Mouse (Mus musculus): ENCODE measurements at regions not wholly inside any gene's neighbourhood (a gene's known extent, or its start where the extent isn't known, plus 50 kb on each side); places are given as distances from the start of the nearest gene placed in this dataset.

GRCm38 (mm10) chr15:42801217-42801616 is 2667.1 kb downstream of the 9330182O14Rik start:
- Histone ChIP-seq H3K27me3 (ENCODE audit: control insufficient read depth in 1 of 2, insufficient read depth in 2 of 2, low read length in 2 of 2) (no peaks in the 10 kb centered on the region), H3K4me1 (ENCODE audit: control insufficient read depth in 1 of 2, insufficient read depth in 2 of 2, low read length in 2 of 2) (no peaks in the 10 kb centered on the region), H3K9me3 (replicated peaks; ENCODE audit: insufficient read depth, low read length) (no peaks in the 10 kb centered on the region), H3K9ac (ENCODE audit: control insufficient read depth, low read depth, low read length, poor library complexity, severe bottlenecking) (no peak overlapping the region), H3K4me3 (ENCODE audit: control insufficient read depth in 1 of 2, insufficient read depth in 1 of 2, low read depth in 2 of 2, low read length in 2 of 2) (no peak overlapping the region), H3K36me3 (ENCODE audit: control insufficient read depth in 1 of 2, insufficient read depth in 2 of 2, low read length in 2 of 2) (no peaks in the 10 kb centered on the region), H3K79me2 (ENCODE audit: control insufficient read depth, insufficient read depth, low read length, poor library complexity) (no peaks in the 10 kb centered on the region), H3K27ac (ENCODE audit: control insufficient read depth, low read depth, low read length) (no peak overlapping the region)
- DNase-seq (ENCODE audit: low read depth, low spot score) = no peak
- no peak for TF ChIP-seq EP300 (IDR thresholded peaks at IDR 0.05; ENCODE audit: low read depth in 1 of 2, low read length in 2 of 2)
- no peak for TF ChIP-seq KAT2A (conservative IDR thresholded peaks at IDR 0.05; ENCODE audit: low read depth, low read length)
- TF ChIP-seq ELF1 (IDR thresholded peaks at IDR 0.05; ENCODE audit: low read depth, low read length) = no peak
- TF ChIP-seq CHD1 (IDR thresholded peaks at IDR 0.05; ENCODE audit: low read depth, low read length) = no peak
- TF ChIP-seq TCF12 (IDR thresholded peaks at IDR 0.05; ENCODE audit: low read depth, low read length) = no peak
- TF ChIP-seq TAL1 (IDR thresholded peaks at IDR 0.05; ENCODE audit: low read length) = no peak
- TF ChIP-seq ZMIZ1 (IDR thresholded peaks at IDR 0.05; ENCODE audit: low read depth, low read length) = no peak
- no peak for TF ChIP-seq ZKSCAN1 (IDR thresholded peaks at IDR 0.05; ENCODE audit: low read depth, low read length)
- TF ChIP-seq MYC (IDR thresholded peaks at IDR 0.05; ENCODE audit: low read depth, low read length) = no peak
- no peak for TF ChIP-seq MXI1 (IDR thresholded peaks at IDR 0.05; ENCODE audit: low read depth, low read length)
- no peak for TF ChIP-seq TBP (IDR thresholded peaks at IDR 0.05; ENCODE audit: low read depth, low read length)
- TF ChIP-seq USF2 (IDR thresholded peaks at IDR 0.05; ENCODE audit: borderline replicate concordance in 1 of 2, insufficient read depth in 1 of 2, low read depth in 1 of 2, low read length in 2 of 2) = no peak
- no peak for TF ChIP-seq SMC3 (IDR thresholded peaks at IDR 0.05; ENCODE audit: low read depth, low read length)
- TF ChIP-seq MYB (IDR thresholded peaks at IDR 0.05; ENCODE audit: low read depth, low read length) = no peak
- no peak for TF ChIP-seq POLR2AphosphoS5 (IDR thresholded peaks at IDR 0.05; ENCODE audit: borderline replicate concordance, low read depth, low read length)
- TF ChIP-seq POLR2A (IDR thresholded peaks at IDR 0.05; ENCODE audit: control insufficient read depth in 1 of 2, insufficient read depth in 1 of 2, low read depth in 1 of 2, low read length in 2 of 2, poor library complexity in 1 of 2) = no peak
- TF ChIP-seq HCFC1 (IDR thresholded peaks at IDR 0.05; ENCODE audit: low read depth, low read length) = no peak
- TF ChIP-seq BHLHE40 (IDR thresholded peaks at IDR 0.05; ENCODE audit: borderline replicate concordance, low read depth, low read length) = no peak

DNA sequence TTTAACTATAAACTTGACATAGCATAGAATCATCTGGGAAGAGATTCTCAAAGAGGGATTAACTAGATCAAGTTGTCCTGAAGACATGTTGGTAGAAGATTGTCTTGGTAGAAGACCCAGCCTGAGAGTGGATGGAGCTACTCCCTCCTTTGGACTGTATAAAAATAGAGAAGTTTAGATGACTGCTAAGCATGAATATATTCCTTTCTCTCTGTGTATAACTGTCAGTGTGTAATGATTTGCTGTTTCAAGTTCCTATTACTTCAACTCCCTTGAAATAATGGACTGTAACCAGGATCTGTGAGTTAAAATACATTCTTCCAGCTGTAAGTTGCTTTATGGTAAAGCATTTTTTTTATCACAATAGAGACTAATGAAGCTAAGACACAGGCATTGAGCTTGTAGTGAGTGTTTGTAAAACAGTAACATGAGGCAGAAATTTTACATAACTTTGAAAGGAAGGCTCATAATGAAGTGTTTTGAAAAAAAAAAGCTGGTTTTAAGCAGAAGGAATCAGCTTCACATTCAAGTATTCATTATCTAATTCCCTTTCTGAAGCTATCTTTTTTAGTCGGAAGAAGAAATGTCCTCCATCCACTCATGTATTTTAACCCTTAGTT is 2676.8 kb downstream of the 9330182O14Rik start:
- H3K9ac ChIP-seq (ENCODE audit: control insufficient read depth, low read depth, low read length, poor library complexity, severe bottlenecking) = no peak overlapping the region
- H3K27me3 ChIP-seq (ENCODE audit: control insufficient read depth in 1 of 2, insufficient read depth in 2 of 2, low read length in 2 of 2) = no peaks in the 10 kb centered on the region
- DNase-seq (ENCODE audit: low read depth, low spot score) = no peak
- H3K27ac ChIP-seq (ENCODE audit: control insufficient read depth, low read depth, low read length) = no peak overlapping the region
- no peaks in the 10 kb centered on the region for H3K4me1 ChIP-seq (ENCODE audit: control insufficient read depth in 1 of 2, insufficient read depth in 2 of 2, low read length in 2 of 2)
- TF ChIP-seq USF2 (IDR thresholded peaks at IDR 0.05; ENCODE audit: borderline replicate concordance in 1 of 2, insufficient read depth in 1 of 2, low read depth in 1 of 2, low read length in 2 of 2) = no peak
- no peak for TF ChIP-seq MXI1 (IDR thresholded peaks at IDR 0.05; ENCODE audit: low read depth, low read length)
- no peak for TF ChIP-seq NRF1 (IDR thresholded peaks at IDR 0.05; ENCODE audit: insufficient read depth, low read depth, low read length, poor library complexity, severe bottlenecking)
- no peak for TF ChIP-seq CTCF (IDR thresholded peaks at IDR 0.05 in 2 of 3, conservative IDR thresholded peaks at IDR 0.05 in 1 of 3; ENCODE audit: control insufficient read depth in 1 of 3, insufficient read depth in 1 of 3, low read depth in 2 of 3, low read length in 3 of 3, poor library complexity in 1 of 3, severe bottlenecking in 1 of 3)
- TF ChIP-seq CHD1 (IDR thresholded peaks at IDR 0.05; ENCODE audit: low read depth, low read length) = no peak
- no peak for TF ChIP-seq ETS1 (IDR thresholded peaks at IDR 0.05; ENCODE audit: low read depth, low read length)
- TF ChIP-seq GABPA (IDR thresholded peaks at IDR 0.05; ENCODE audit: low read depth, low read length) = no peak
- no peak for TF ChIP-seq POLR2A (IDR thresholded peaks at IDR 0.05; ENCODE audit: control insufficient read depth in 1 of 2, insufficient read depth in 1 of 2, low read depth in 1 of 2, low read length in 2 of 2, poor library complexity in 1 of 2)
- TF ChIP-seq ZC3H11A (IDR thresholded peaks at IDR 0.05; ENCODE audit: low read depth, low read length) = no peak
- TF ChIP-seq SIN3A (IDR thresholded peaks at IDR 0.05; ENCODE audit: low read length) = no peak
- TF ChIP-seq POLR2AphosphoS2 (IDR thresholded peaks at IDR 0.05; ENCODE audit: low read length) = no peak
- no peak for TF ChIP-seq HCFC1 (IDR thresholded peaks at IDR 0.05; ENCODE audit: low read depth, low read length)
- TF ChIP-seq MAZ (IDR thresholded peaks at IDR 0.05; ENCODE audit: low read depth, low read length) = no peak
- no peak for TF ChIP-seq POLR2AphosphoS5 (IDR thresholded peaks at IDR 0.05; ENCODE audit: borderline replicate concordance, low read depth, low read length)
- no peak for TF ChIP-seq SMC3 (IDR thresholded peaks at IDR 0.05; ENCODE audit: low read depth, low read length)
- no peaks in the 10 kb centered on the region for H3K79me2 ChIP-seq (ENCODE audit: control insufficient read depth, insufficient read depth, low read length, poor library complexity)
- no peaks in the 10 kb centered on the region for H3K36me3 ChIP-seq (ENCODE audit: control insufficient read depth in 1 of 2, insufficient read depth in 2 of 2, low read length in 2 of 2)
- H3K4me3 ChIP-seq (ENCODE audit: control insufficient read depth in 1 of 2, insufficient read depth in 1 of 2, low read depth in 2 of 2, low read length in 2 of 2) = no peak overlapping the region
- no peaks in the 10 kb centered on the region for H3K9me3 ChIP-seq (replicated peaks; ENCODE audit: insufficient read depth, low read length)
